Mouse (Mus musculus) c-Kit-positive CD71-positive TER-119-negative erythroid progenitor cells, embryonic 14.5 days (primary cell): ENCODE data around the gene Ccdc186.
"Not testable (repeated sequence)": the region's sequence is repeated elsewhere in the genome, so short reads cannot be mapped to it uniquely, and the experiment has no call there.

Experiments
- DNase-seq: peaks from one replicate; pipeline ENCODE4 v3.0.0-alpha.2; 2013; ENCODE audit warnings: low read depth

The Ccdc186 gene

DNA sequence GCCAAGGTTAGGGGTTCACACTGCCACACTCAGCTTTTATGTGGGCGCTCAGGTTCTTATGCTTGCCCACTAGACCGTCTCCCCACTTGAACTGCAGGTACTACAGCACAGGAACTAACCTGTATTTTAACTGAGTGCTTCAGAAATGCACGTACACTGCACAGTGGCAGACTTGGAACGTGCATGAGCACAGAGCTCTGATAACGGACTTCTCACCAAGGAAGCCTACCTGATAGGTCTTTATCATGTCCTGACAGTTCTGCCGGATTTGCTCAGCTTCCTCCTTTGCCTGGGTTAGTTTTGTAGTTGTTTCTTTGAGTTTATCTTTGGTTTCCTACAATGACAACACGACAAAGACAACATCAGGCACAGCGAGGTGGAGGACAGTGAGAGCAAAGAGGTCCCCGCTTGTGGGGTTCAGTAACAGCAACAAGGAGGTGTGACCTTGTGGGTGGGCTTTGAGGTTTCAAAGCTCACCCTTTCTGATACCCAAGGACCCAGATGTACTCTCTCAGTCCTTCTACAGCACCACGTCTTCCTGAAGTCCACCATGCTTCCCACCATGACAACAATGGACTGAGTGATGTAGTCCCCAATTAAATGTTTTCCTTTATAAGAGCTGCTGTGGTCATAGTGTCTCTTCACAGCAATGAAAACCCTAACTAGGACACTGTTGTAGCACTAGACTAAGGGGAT, 20.2 kb downstream of the Ccdc186 start:
- peak; percentile 72 for DNase-seq

GRCm38 (mm10) chr19:56800930-56801655, 20.9 kb downstream of the Ccdc186 start:
- no peak for DNase-seq

- no peak for DNase-seq
These were observed 21.8 kb downstream of the Ccdc186 start for GRCm38 (mm10) chr19:56800226-56800625.

- DNase-seq = no peak
These were observed 24.6 kb downstream of the Ccdc186 start for GRCm38 (mm10) chr19:56797376-56797775.

- no peak for DNase-seq
These were observed 33.0 kb downstream of the Ccdc186 start for GRCm38 (mm10) chr19:56788952-56789351.

GRCm38 (mm10) chr19:56787911-56788310, 34.1 kb downstream of the Ccdc186 start:
- no peak for DNase-seq

GRCm38 (mm10) chr19:56778532-56778931, 43.5 kb downstream of the Ccdc186 start:
- not testable (repeated sequence) for DNase-seq

- DNase-seq = no peak
These were observed 45.1 kb downstream of the Ccdc186 start for GRCm38 (mm10) chr19:56776719-56777382.

GRCm38 (mm10) chr19:56775893-56776718, 45.9 kb downstream of the Ccdc186 start:
- DNase-seq = no peak

GRCm38 (mm10) chr19:56774971-56775892, 46.8 kb downstream of the Ccdc186 start:
- no peak for DNase-seq

- no peak for DNase-seq
These were observed 47.5 kb downstream of the Ccdc186 start for GRCm38 (mm10) chr19:56774408-56774962.

DNA sequence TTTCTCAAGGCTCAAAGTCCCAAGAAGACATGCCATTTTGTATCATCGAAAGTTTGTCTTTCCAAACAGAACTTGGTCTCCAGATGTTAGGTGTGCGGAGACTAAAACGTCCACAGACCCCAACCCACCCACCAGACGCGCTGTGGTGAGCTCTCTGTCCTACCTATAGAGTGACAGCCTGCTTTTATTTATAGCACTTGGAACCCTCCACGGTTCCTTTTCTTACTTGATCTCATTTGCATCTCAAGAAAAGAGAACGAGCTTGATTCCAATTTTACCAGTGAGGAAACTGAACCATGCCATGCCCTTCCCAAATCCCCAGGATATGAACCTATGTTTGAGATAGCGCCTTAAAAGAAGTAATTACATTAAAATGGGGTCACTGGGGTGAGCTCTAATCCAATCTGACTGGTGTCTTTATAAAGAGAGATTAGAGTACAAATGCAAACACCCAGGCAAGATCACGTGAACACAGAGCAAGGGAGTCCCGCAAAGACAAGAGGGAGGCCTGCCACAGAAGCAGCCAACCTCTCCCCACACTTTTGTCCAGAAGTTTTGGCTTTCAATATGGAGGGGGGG, 48.5 kb downstream of the Ccdc186 start:
- DNase-seq = no peak

DNA sequence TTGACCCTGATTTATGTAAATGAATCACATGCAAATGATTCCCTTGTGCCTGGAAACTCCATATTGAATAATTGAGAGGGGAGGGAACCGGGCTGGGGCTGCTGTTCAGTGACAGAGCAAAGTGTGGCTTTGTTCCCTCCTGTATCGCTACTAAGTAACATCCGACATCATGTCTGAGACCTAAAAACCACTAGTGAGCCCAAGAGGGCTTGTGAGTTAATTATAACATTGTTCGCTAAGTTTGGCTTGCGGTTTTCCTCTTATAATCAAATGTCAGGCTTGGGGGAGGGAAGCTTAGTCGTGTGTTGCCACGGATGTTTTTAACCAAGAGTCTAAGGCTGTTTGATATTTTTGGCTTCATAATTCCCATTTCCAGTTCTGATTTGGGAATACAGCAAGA, 49.8 kb downstream of the Ccdc186 start:
- no peak for DNase-seq

- DNase-seq = no peak
These were observed 53.0 kb downstream of the Ccdc186 start for GRCm38 (mm10) chr19:56769024-56769423.

- DNase-seq = no peak
These were observed 59.3 kb downstream of the Ccdc186 start for GRCm38 (mm10) chr19:56762686-56763085.

GRCm38 (mm10) chr19:56761727-56762126, 60.3 kb downstream of the Ccdc186 start:
- no peak for DNase-seq

- DNase-seq = no peak
These were observed 60.9 kb downstream of the Ccdc186 start for GRCm38 (mm10) chr19:56761096-56761495.

- DNase-seq = no peak
These were observed 61.6 kb downstream of the Ccdc186 start for GRCm38 (mm10) chr19:56760306-56760940.

- DNase-seq = no peak
These were observed 62.2 kb downstream of the Ccdc186 start for GRCm38 (mm10) chr19:56759740-56760139.

DNA sequence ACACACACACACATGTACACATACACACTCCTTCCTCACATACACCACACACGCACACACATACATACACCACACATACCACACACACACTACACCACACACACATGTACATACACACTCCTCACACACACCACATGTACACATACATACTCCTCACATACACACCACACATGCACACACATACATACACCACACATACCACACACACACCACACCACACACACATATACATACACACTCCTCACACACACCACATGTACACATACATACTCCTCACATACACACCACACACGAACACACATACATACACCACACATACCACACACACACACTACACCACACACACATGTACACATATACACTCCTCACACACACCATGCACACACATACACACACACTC, 63.7 kb downstream of the Ccdc186 start:
- no peak for DNase-seq
